Mouse (Mus musculus) yolk sac, embryonic 10.5 days (tissue): Measurements from ENCODE around the gene Zcchc3.

Experiments used
- DNase-seq: peaks from one replicate; pipeline ENCODE4 v3.0.0-alpha.2; 2017; ENCODE audit warnings: low spot score

Gene Zcchc3

GRCm38 (mm10) chr2:152409781-152410180 lies 5.0 kb downstream of the Zcchc3 start:
- DNase-seq: no peak

- DNase-seq: peak; percentile 94
Measured at GRCm38 (mm10) chr2:152406126-152406525, 8.7 kb downstream of the Zcchc3 start.

DNA sequence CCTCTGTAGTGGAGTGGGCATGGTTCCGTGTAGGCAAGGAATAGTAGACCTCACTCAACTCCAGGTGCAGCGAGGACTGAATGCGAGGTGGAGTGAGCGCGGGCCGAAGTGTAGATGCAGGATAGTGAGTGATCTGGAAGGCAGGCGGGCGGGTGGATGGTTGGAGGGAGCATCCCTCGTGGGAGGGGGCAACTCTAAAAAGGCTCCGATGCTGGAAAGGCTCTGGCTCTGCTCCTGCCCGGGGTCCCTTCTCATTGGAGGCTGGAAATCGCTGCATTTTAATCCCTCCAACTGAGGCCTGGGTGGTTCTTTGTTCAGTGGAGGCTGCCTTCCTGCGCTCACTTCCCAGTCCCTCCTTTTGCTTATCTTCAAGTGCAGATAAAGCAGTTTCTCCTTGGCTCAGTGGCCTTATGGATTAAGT lies 15.7 kb downstream of the Zcchc3 start:
- DNase-seq: no peak

DNA sequence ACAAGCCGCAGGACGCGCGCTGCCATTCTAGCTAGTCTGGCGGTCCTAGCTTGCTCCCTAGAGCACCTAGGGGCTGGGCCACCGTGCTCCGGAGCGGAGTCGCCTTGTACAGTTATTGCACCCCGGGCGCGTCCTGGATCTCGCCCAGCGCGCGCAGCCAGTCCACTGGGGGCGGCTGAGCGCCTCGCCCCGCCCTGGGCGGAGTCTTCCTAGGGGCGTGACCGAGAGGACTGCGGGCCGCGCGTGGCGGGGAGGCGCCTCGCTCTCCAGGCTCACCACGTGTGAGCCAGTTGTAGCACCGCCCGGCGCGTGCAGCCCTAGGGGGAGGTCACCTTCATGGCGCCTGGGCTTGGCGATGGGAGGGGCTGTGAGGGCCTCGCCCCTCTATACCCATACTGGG lies 16.1 kb downstream of the Zcchc3 start:
- peak; percentile 94 for DNase-seq

GRCm38 (mm10) chr2:152397680-152398435 lies 17.0 kb downstream of the Zcchc3 start, which contains the start of gene Sox12:
Gene Sox12 (minus strand): TSS chr2:152398063.
- DNase-seq: peak; percentile 97

DNA sequence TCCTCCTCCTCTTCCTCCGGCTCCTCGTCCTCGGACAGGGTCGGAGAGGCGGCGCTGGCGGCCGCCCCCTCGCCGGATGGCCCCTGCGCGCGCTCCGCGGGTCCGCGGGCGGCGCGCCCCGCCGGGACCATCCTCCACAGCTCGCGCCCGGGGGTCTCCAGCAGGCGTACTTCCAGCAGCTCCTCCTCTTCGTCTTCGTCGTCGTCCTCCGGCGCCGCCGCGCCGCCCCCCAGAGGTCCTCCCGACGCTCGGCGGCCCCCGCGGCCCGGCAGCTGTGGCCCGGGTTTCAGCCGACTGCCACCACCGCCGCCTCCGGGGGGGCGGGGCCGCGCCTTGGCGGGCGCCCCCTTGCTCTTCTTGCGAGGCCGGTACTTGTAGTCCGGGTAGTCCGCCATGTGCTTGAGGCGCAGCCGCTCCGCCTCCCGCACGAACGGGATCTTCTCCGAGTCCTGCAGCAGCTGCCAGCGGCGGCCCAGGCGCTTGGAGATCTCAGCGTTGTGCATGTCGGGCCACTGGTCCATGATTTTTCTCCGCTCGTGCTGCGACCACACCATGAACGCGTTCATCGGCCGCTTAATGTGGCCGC lies 17.7 kb downstream of the Zcchc3 start:
- DNase-seq: peak; percentile 85

GRCm38 (mm10) chr2:152396110-152397003 lies 18.5 kb downstream of the Zcchc3 start:
- DNase-seq: peak; percentile 99

- DNase-seq: no peak
Measured at GRCm38 (mm10) chr2:152395271-152395920, 19.4 kb downstream of the Zcchc3 start.

DNA sequence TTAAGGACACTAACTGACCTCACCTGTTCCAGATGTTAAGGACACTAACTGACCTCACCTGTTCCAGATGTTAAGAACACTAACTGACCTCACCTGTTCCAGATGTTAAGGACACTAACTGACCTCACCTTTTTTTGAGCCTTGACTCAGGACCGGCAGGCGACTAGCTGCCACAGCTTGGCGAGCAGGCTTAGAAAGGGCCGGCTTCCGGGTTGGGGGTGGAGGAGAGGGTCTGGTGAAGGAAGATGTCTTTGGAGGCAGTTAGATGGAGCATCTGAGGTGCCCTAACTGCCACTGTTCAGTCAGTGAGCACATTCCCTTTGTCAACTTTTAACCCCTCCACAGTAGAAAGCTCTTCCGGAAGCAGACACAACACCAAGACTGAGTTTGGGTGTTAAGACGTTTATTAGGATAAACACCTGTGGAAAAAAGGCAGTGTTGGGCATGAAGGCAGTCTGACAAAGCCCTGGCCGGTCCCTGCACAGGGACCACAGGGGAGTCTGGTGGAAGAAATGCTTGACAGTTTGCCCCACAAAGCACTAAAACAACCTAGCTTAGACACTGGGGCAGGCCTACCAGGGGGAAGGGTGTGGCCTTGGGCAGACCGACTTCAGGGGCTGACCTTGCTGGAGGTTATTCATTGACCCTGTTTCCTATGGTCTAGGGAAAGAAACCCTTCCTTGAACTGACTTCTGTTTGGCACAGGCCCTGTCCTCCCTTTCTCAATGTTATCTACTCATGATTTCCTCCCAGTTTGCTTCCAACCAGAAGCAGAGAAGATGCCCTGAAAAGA lies 21.4 kb downstream of the Zcchc3 start:
- peak; percentile 40 for DNase-seq

DNA sequence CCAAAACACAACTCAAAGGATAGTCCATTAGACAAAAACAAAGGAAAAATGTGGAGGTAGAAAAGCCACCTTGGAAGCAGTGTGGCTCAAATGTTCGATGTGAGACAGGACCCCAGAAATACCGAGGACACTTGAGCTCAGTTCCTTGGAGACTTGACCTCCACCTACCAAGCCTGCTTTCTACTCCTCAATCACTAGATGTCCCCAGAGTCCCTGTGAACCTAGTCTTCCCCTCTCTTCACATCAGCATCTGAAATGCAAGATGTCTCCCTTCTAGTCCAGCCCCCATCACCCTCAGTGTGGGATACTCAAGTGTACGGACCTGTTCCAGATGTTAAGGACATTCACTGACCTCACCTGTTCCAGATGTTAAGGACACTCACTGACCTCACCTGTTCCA lies 22.0 kb downstream of the Zcchc3 start:
- DNase-seq: peak; percentile 52

- DNase-seq: no peak
Measured at GRCm38 (mm10) chr2:152384191-152384590, 30.6 kb downstream of the Zcchc3 start.

DNA sequence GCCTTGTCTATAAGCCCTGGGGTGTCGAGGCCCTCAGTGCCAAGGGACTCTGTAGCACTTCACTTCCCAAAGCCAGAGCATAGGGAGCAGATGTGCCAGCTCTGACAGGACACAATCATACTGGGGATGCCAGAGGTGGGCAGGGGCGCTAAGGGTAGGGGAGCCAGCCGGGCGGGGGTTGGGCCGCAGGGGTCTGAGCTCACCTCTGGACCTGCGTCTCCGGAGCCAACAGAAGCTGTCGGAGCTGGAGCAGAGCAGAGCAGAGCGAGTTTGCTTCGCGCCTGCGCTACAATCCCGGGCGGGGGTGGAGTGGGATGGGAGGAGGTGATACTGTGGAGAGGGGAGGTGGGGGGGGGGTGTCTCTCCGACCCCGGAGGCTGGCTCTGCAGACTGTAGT lies 38.5 kb downstream of the Zcchc3 start, which contains the start of gene Nrsn2:
Gene Nrsn2 (minus strand): TSS at position 294 of the 397 bp plus-strand sequence.
- DNase-seq: no peak

- no peak for DNase-seq
Measured at GRCm38 (mm10) chr2:152375652-152376344, 39.0 kb downstream of the Zcchc3 start.

DNA sequence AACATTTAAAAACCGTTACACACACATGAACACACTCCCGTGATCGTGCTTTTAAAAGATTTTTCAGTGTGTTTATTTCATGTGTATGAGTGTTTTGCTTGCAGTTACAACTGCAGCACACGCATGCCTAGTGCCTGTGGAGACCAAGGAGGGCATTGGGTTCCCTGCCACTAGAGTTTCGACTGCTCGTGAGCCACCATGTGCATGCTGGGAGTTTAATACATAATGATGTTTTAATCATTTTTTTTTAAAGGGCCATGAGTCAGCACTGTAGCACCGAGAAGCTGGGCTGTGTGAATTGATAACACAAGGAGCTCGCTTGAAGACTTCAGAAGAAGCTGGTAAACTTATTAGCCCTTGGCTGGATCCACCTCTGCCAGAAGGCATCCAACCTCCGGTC lies 41.3 kb downstream of the Zcchc3 start:
- no peak for DNase-seq

DNA sequence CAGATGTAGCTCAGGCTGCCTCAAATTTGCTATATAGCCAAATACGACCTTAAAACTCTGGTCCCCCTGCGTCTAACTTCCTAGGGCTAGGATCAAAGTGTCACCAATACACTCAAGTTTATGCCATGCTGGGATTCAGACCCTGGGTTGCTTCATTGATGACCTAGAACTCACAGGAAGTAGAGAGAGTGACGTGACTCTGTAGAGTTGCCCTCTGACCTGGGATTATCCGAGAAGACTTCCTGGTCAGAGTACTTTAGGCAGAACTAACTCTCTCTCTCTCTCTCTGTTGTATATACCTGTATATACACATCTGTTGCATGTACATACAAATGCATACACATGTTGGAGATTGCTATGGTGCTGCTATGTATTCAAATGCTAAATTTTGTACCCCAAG lies 42.2 kb downstream of the Zcchc3 start:
- no peak for DNase-seq

GRCm38 (mm10) chr2:152372104-152372503 lies 42.7 kb downstream of the Zcchc3 start:
- DNase-seq: no peak

DNA sequence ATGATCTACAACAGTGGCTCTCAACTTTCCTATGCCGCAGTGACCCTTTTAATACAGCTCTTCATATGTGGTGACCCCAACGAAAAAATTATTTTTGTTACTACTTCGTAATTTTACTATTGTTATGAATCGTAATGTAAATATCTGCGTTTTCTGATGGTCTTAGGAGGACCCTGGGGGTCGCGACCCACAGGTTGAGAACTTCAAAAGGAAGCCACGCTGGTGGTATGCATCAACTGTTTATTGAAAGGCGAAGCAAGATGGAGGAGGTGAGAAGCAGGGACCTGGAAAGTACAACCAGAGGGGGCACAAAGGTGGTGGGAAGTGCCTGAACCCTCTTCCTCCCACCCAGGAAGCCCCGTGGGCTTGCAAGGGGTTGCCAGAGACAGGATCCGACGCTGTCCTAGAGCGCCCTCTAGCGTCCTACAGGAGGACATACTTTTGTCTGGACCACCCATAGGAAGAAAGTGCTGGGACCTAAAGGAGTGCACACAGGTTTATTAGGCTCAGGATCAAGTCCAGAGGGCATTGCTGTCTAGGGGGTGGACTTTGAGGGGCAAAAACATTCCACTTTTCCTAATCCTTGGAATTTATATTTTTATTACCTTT lies 46.2 kb downstream of the Zcchc3 start:
- DNase-seq: peak; percentile 27

DNA sequence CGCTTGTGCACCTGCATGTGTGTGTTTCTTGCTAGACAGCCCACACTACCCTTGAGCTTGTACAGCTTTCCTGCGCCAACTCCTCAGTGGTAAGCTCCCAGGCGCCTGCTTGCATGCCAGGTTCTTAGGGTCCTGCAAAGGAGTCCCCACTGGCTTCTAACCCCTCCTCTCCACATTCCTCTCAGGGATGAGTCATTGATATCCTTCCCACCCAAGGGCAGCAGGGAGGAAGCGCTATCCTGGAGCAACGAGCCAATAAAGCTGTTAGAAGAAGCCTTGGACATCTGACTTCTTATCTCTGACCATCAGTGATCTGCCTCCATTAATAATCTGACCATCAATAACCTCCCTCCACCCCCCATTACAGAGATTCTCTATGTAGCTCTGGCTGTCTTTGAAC lies 46.9 kb downstream of the Zcchc3 start:
- DNase-seq: no peak

DNA sequence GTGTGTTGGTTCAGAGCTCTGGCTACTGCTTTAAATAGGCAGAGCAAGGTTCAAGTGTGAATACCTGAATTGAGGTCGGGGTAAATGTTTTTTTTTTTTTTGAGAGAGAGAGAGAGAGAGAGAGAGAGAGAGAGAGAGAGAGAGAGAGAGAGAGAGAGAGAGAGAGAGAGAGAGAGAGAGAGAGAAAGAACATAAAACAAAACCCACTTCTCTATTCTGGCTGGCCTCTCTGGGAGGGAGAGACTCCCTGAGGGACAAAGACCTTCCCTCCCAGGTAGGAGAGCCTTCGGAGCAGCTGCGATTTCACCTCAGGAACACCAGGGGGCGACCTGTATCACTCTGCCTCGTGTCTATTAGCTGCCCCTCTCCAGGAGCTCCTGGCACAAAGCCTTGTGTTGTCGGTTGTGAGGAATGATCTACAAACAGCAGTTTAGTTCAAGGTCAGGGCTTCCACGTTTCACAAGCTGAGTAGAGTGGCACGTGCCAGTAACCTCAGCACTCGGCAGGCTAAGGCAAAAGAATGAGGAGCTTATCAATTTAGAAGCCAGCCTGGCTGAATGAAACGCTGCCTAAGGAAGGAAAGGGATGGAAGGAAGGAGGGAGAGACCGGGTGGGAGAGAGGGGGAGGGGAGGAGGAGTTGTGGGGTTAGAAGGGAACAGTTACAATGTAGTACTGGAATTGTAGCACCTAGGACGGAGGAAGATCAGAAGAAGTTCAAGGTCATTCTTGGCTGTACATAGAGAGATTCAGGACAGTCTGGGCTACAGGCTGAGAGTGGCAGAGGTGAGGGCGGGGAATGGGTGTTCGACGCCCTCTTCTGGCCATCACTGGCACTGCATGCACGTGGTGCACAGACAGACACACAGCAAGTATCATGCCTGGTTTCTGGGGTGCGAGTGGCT lies 51.3 kb downstream of the Zcchc3 start:
- DNase-seq: peak; percentile 73
